Mouse (Mus musculus) liver, embryonic 16.5 days (tissue): ENCODE data around the gene Gm21969. TPM values are rescaled to one million over a fixed set of nuclear protein-coding genes. Genes with fewer than 3 reads are reported as not detected.
A peak's percentile ranks its signal among the peaks of the same experiment; 100 is the strongest.

ENCODE experiments used
- ATAC-seq: fragments of 200-750 bp; cut with Nextera tagmentation; 2 replicates; pipeline ENCODE4 v1.8.0; 2017; ENCODE audit warnings: low read depth, mild to moderate bottlenecking, moderate number of reproducible peaks, moderate library complexity
- H3K27ac ChIP-seq: fragments of 300-500 bp; sonication (generic); 2 replicates; pipeline ENCODE4 v1.5.1; 2014; ENCODE audit warnings: mild to moderate bottlenecking, low read length
- H3K27me3 ChIP-seq: fragments of 300-500 bp; sonication (generic); 2 replicates; pipeline ENCODE4 v1.6.1; 2014; ENCODE audit warnings: low read depth, low read length, mixed read lengths; ENCODE audit not compliant: control insufficient read depth, insufficient read depth
- H3K36me3 ChIP-seq: fragments of 300-500 bp; sonication (generic); 2 replicates; pipeline ENCODE4 v1.6.1; 2014; ENCODE audit warnings: mild to moderate bottlenecking; ENCODE audit not compliant: control insufficient read depth, insufficient read depth
- H3K4me1 ChIP-seq: fragments of 300-500 bp; sonication (generic); 2 replicates; pipeline ENCODE4 v1.6.1; 2014; ENCODE audit warnings: low read depth, low read length, mixed read lengths; ENCODE audit not compliant: control insufficient read depth
- H3K4me2 ChIP-seq: fragments of 300-500 bp; sonication (generic); 2 replicates; pipeline ENCODE4 v1.6.1; 2014; ENCODE audit warnings: low read depth, low read length, mixed read lengths
- H3K4me3 ChIP-seq: fragments of 300-500 bp; sonication (generic); 2 replicates; pipeline ENCODE4 v1.5.1; 2014; ENCODE audit warnings: low read depth, mild to moderate bottlenecking, low read length
- H3K9ac ChIP-seq: fragments of 300-500 bp; sonication (generic); 2 replicates; pipeline ENCODE4 v1.6.1; 2014; ENCODE audit warnings: low read depth, low read length
- H3K9me3 ChIP-seq: fragments of 300-500 bp; sonication (generic); replicated peaks from 2 replicates; pipeline ENCODE4 v1.6.1; 2016; ENCODE audit warnings: low read length; ENCODE audit not compliant: control insufficient read depth
- WGBS: fragments of 180-500 bp; shearing (Covaris S2); extraction: QIAGEN DNeasy Blood & Tissue Kit; methylation state at CpG from one replicate; pipeline ENCODE4 v1.1.7; 2014; ENCODE audit not compliant: insufficient replicate concordance; 5-methylcytosine and 5-hydroxymethylcytosine counted together
- polyA plus RNA-seq: library from polyadenylated mRNA; unstranded; fragments of >200 nt; fragmentation: Nextera tagmentation; extraction: Ambion mirVana; gene quantifications from 2 replicates; pipeline ENCODE4 v1.2.1, GENCODE M21; 2015

The Gm21969 gene
- polyA plus RNA-seq, 1 experiment from 2014 or later = 0.02 TPM

DNA sequence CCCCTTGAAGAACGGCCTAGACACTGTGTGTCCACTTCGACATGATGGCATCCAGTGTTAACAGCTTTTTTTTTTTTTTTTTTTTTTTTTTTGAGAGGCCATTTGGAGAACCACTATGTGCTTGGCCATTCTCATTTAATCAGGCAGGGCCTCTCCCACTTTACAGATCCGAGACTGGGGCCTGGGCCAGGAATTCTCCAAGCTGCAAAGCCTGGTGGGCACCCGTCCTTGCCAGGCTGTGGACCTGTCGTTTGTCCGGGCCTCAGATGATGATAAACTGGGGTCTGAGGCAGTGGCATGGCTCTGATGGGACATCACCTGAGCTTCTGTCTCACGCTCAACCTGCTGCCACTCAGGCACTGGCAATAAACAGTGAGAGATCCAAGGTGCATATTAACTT, 10.1 kb upstream of the Gm21969 start:
- Histone ChIP-seq H3K9me3 (no peaks in the 10 kb centered on the region), H3K27ac (no peak overlapping the region), H3K9ac (no peak overlapping the region), H3K27me3 (no peaks in the 10 kb centered on the region), H3K4me1 (peaks cover 8% of the 10 kb centered on the region), H3K4me3 (no peak overlapping the region), H3K4me2 (no peak overlapping the region), H3K36me3 (no peaks in the 10 kb centered on the region)
- 54% methylated on average over 7 of the region's 7 CpGs for WGBS
- ATAC-seq = no peak

DNA sequence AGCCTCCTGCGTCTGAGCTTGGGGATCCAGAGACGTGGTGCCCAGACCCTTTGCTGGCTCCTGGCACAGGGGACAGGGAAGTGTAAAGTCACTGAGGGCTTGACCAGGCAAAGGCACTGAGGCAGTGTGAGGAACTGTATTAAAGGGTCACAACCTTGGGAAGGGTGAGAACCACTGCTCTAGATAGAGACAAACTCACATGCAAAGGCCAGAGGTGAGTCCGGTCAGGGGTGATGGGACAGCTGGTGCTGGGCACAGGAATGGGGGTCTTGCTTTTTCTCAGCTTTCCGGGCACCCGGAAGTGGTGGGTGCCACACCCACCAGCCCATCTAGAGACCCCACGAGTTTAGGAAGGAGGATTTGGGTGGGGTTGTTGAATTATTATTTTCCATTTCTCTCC, 9.6 kb upstream of the Gm21969 start:
- H3K4me2 ChIP-seq = no peak overlapping the region
- H3K4me1 ChIP-seq = peaks cover 10% of the 10 kb centered on the region
- no peaks in the 10 kb centered on the region for H3K27me3 ChIP-seq
- no peak for ATAC-seq
- no peaks in the 10 kb centered on the region for H3K9me3 ChIP-seq
- no peak overlapping the region for H3K9ac ChIP-seq
- no peak overlapping the region for H3K27ac ChIP-seq
- no peak overlapping the region for H3K4me3 ChIP-seq
- H3K36me3 ChIP-seq = no peaks in the 10 kb centered on the region
- 56% methylated on average over 6 of the region's 6 CpGs for WGBS

- Histone ChIP-seq H3K4me3 (no peak overlapping the region), H3K27ac (no peak overlapping the region), H3K9ac (no peak overlapping the region), H3K4me1 (peaks cover 15% of the 10 kb centered on the region), H3K36me3 (no peaks in the 10 kb centered on the region), H3K4me2 (no peak overlapping the region), H3K27me3 (no peaks in the 10 kb centered on the region), H3K9me3 (no peaks in the 10 kb centered on the region)
- no peak for ATAC-seq
- whole genome bisulfite sequencing = 40% methylated on average over 3 of the region's 3 CpGs
Observed at GRCm38 (mm10) chr4:139594062-139594461, 8.9 kb upstream of the Gm21969 start.

DNA sequence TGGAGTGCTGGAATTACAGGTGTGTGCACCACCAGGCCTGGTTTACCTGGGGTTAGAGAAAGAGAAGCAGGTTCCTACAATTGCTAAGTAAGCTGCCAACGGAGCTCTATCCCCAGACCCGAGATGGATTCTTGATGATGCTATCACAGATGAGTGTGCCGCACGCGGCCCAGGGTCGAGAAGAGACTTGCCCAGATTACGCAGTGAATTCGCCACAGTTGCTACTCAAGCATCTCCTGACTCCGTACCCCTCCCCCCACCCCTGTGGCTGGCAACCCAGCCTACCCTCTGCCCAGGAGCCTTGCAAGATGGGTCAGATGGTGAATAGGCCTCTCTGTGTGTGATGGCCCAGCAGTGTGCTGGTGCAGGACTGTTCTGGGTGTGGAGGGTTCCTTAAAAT, 6.3 kb upstream of the Gm21969 start:
- H3K36me3 ChIP-seq = no peaks in the 10 kb centered on the region
- no peaks in the 10 kb centered on the region for H3K9me3 ChIP-seq
- H3K27ac ChIP-seq = no peak overlapping the region
- peaks cover 20% of the 10 kb centered on the region for H3K4me1 ChIP-seq
- H3K4me2 ChIP-seq = no peak overlapping the region
- no peaks in the 10 kb centered on the region for H3K27me3 ChIP-seq
- 49% methylated on average over 9 of the region's 9 CpGs for WGBS
- no peak for ATAC-seq
- H3K4me3 ChIP-seq = no peak overlapping the region
- no peak overlapping the region for H3K9ac ChIP-seq

- WGBS = 25% methylated on average over 20 of the region's 20 CpGs
- H3K36me3 ChIP-seq = no peaks in the 10 kb centered on the region
- no peaks in the 10 kb centered on the region for H3K9me3 ChIP-seq
- H3K4me2 ChIP-seq = no peak overlapping the region
- no peak overlapping the region for H3K4me3 ChIP-seq
- H3K27ac ChIP-seq = peak overlapping the region; percentile 67
- H3K9ac ChIP-seq = no peak overlapping the region
- H3K27me3 ChIP-seq = no peaks in the 10 kb centered on the region
- ATAC-seq = no peak
- H3K4me1 ChIP-seq = peaks cover 29% of the 10 kb centered on the region
Observed at GRCm38 (mm10) chr4:139597286-139598284, 5.4 kb upstream of the Gm21969 start.

GRCm38 (mm10) chr4:139598356-139598755, 4.6 kb upstream of the Gm21969 start:
- peak overlapping the region; percentile 51 for H3K4me2 ChIP-seq
- H3K27ac ChIP-seq = peak overlapping the region; percentile 67
- no peaks in the 10 kb centered on the region for H3K9me3 ChIP-seq
- ATAC-seq = no peak
- peaks cover 29% of the 10 kb centered on the region for H3K4me1 ChIP-seq
- H3K27me3 ChIP-seq = no peaks in the 10 kb centered on the region
- H3K36me3 ChIP-seq = no peaks in the 10 kb centered on the region
- no peak overlapping the region for H3K9ac ChIP-seq
- H3K4me3 ChIP-seq = no peak overlapping the region
- 22% methylated on average over 13 of the region's 13 CpGs for WGBS

DNA sequence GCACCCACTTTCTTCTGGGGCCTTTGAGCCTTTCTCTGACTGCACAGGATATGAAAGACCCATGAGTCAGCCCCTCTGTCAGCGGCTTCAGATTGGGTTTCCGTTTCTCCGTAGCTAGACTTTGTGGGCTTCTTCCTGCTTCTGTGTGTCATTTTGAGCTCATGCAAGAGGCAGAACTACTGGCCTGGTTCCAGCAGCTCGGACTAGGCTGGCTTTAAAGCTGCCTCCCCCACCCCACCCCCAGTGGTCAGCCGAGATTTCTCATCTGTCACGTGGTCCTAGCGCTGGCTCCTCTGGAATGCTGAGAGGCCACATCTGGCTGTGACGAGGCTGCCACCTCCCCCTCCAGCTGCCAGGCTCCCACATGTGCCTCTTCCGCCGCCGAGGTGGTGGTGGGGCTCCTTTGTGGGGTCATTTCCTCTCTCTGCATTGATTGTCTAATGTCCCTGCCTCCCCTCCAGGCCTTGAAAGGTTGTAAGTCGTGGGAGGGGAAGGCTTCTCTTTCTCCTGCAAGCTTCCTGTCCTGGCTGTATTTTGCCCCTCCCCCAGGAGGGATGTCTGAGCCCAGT, 4.0 kb upstream of the Gm21969 start:
- Histone ChIP-seq H3K36me3 (no peaks in the 10 kb centered on the region), H3K4me1 (peaks cover 29% of the 10 kb centered on the region), H3K27ac (peak overlapping the region; percentile 67), H3K4me2 (peak overlapping the region; percentile 51), H3K4me3 (peak overlapping the region; percentile 16; the same call in 1 of the 2 replicates), H3K9ac (peak overlapping the region; percentile 3; the same call in 1 of the 2 replicates), H3K9me3 (no peaks in the 10 kb centered on the region), H3K27me3 (no peaks in the 10 kb centered on the region)
- ATAC-seq = peak; percentile 66
- WGBS = under 1% methylated on average over 12 of the region's 12 CpGs

- Histone ChIP-seq H3K36me3 (no peaks in the 10 kb centered on the region), H3K27me3 (no peaks in the 10 kb centered on the region), H3K9ac (no peak overlapping the region), H3K9me3 (no peaks in the 10 kb centered on the region), H3K27ac (no peak overlapping the region), H3K4me3 (no peak overlapping the region), H3K4me1 (peaks cover 26% of the 10 kb centered on the region), H3K4me2 (no peak overlapping the region)
- ATAC-seq = no peak
- 39% methylated on average over 7 of the region's 7 CpGs for WGBS
Observed at GRCm38 (mm10) chr4:139601519-139602356, 1.2 kb upstream of the Gm21969 start.
